8 mouse cellular contexts compared by ENCODE assay signal in genomic region chr3:136670360-136671131, GRCm38 (mm10). TPM values are rescaled to one million over a fixed set of nuclear protein-coding genes. Genes with fewer than 3 reads are reported as not detected.
DNase-seq lines count a peak whose midpoint lies in the region; ATAC-seq and TF ChIP-seq lines count a peak whose summit lies in the region.

No protein-coding gene starts in this region.

- H3K27me3 ChIP-seq in embryonic facial prominence, embryonic 11.5 days (ENCODE audit: control insufficient read depth, insufficient read depth, low read length) = no peaks in the 10 kb centered on the region
- no peaks in the 10 kb centered on the region for H3K27me3 ChIP-seq in kidney, embryonic 14.5 days (ENCODE audit: control insufficient read depth, insufficient read depth, low read length)
- no peaks in the 10 kb centered on the region for H3K27me3 ChIP-seq in liver, adult 2 months (ENCODE audit: control insufficient read depth, insufficient read depth, low read length)
- H3K27me3 ChIP-seq in myocyte (ENCODE audit: control insufficient read depth, insufficient read depth, insufficient read length) = no peaks in the 10 kb centered on the region

- no peaks in the 10 kb centered on the region for H3K36me3 ChIP-seq in embryonic facial prominence, embryonic 11.5 days (replicated peaks; ENCODE audit: control insufficient read depth, insufficient read depth, low read depth, low read length)
- H3K36me3 ChIP-seq in kidney, embryonic 14.5 days (ENCODE audit: control insufficient read depth, insufficient read depth, low read length) = no peaks in the 10 kb centered on the region
- H3K36me3 ChIP-seq in liver, adult 2 months (ENCODE audit: control insufficient read depth, insufficient read depth, low read length) = no peaks in the 10 kb centered on the region
- no peaks in the 10 kb centered on the region for H3K36me3 ChIP-seq in myocyte (ENCODE audit: control insufficient read depth, insufficient read depth)

- TF ChIP-seq POLR2A in liver, adult 2 months (IDR thresholded peaks at IDR 0.05; ENCODE audit: extremely low read depth, insufficient read depth, low read length) = 0 out of 2 replicates have a peak, but pooled peaks have one; percentile 27
- TF ChIP-seq POLR2A in myocyte (IDR thresholded peaks at IDR 0.05; ENCODE audit: insufficient read length, low read depth) = peak; percentile 38

- peak overlapping the region; percentile 82 for H3K27ac ChIP-seq in embryonic facial prominence, embryonic 11.5 days (replicated peaks; ENCODE audit: low read depth, low read length)
- peak overlapping the region; percentile 92 for H3K27ac ChIP-seq in kidney, embryonic 14.5 days (ENCODE audit: low read depth, low read length)
- peak overlapping the region; percentile 74 for H3K27ac ChIP-seq in liver, adult 2 months (replicated peaks; ENCODE audit: insufficient read depth, low read depth, low read length)

- peak overlapping the region; percentile 82 for H3K9ac ChIP-seq in embryonic facial prominence, embryonic 11.5 days (replicated peaks; ENCODE audit: low read length)
- H3K9ac ChIP-seq in kidney, embryonic 14.5 days (ENCODE audit: low read depth, low read length) = peak overlapping the region; percentile 89
- H3K9ac ChIP-seq in liver, adult 2 months (ENCODE audit: low read depth, low read length) = peak overlapping the region; percentile 91

- 0 out of 2 replicates have a peak, but pooled peaks have one; percentile 10 for TF ChIP-seq CTCF in liver, adult 2 months (IDR thresholded peaks at IDR 0.05; ENCODE audit: low read depth, low read length)

- H3ac ChIP-seq in myocyte (ENCODE audit: control insufficient read depth, insufficient read length) = peak overlapping the region; percentile 84

- no peaks in the 10 kb centered on the region for H3K9me3 ChIP-seq in embryonic facial prominence, embryonic 11.5 days (replicated peaks; ENCODE audit: control insufficient read depth, low read length)
- no peaks in the 10 kb centered on the region for H3K9me3 ChIP-seq in kidney, embryonic 14.5 days (ENCODE audit: control insufficient read depth, low read length)

- H3K4me2 ChIP-seq in embryonic facial prominence, embryonic 11.5 days (ENCODE audit: low read depth, low read length) = peak overlapping the region; percentile 81
- peak overlapping the region; percentile 72 for H3K4me2 ChIP-seq in kidney, embryonic 14.5 days (replicated peaks; ENCODE audit: low read depth, low read length)
- H3K4me2 ChIP-seq in myocyte (ENCODE audit: low read depth) = no peak overlapping the region

- peak overlapping the region; percentile 90 for H3K4me3 ChIP-seq in embryonic facial prominence, embryonic 11.5 days (ENCODE audit: low read depth, low read length)
- H3K4me3 ChIP-seq in kidney, embryonic 14.5 days (ENCODE audit: low read length) = peak overlapping the region; percentile 88
- H3K4me3 ChIP-seq in liver, adult 2 months (ENCODE audit: insufficient read depth, low read depth, low read length) = peak overlapping the region; percentile 84
- peak overlapping the region; percentile 73 for H3K4me3 ChIP-seq in myocyte

- peaks cover 6% of the 10 kb centered on the region; the same call in 1 of the 2 replicates for H3K79me2 ChIP-seq in liver, adult 2 months (ENCODE audit: control insufficient read depth, insufficient read depth, low read length)
- H3K79me2 ChIP-seq in myocyte (ENCODE audit: control insufficient read depth, insufficient read depth) = peaks cover 41% of the 10 kb centered on the region

- peak; percentile 55 for ATAC-seq in embryonic facial prominence, embryonic 11.5 days (replicated peaks; ENCODE audit: insufficient number of reproducible peaks, low FRiP score, low TSS enrichment, low read depth)
- ATAC-seq in kidney, embryonic 14.5 days (ENCODE audit: low FRiP score, low TSS enrichment) = peak; percentile 40

- H3K4me1 ChIP-seq in embryonic facial prominence, embryonic 11.5 days (ENCODE audit: control insufficient read depth, insufficient read depth, low read length) = no peaks in the 10 kb centered on the region
- H3K4me1 ChIP-seq in kidney, embryonic 14.5 days (ENCODE audit: control insufficient read depth, insufficient read depth, low read length) = peaks cover 3% of the 10 kb centered on the region
- H3K4me1 ChIP-seq in liver, adult 2 months (ENCODE audit: control insufficient read depth, insufficient read depth, low read length) = peaks cover 16% of the 10 kb centered on the region

- DNase-seq in 3T3-L1 (ENCODE audit: low read depth, low spot score) = peak; percentile 68
- peak; percentile 81 for DNase-seq in adrenal gland, postnatal 14 days
- peak; percentile 68 for DNase-seq in embryonic facial prominence, embryonic 11.5 days (ENCODE audit: low spot score)
- DNase-seq in heart, adult 9 months (ENCODE audit: low spot score in 2 of 2) = peak; percentile 63 to 71
- peak; percentile 50 for DNase-seq in liver, adult 2 months (ENCODE audit: extremely low read depth, low read depth, low spot score)
- peak; percentile 66 to 71 for DNase-seq in spleen, postnatal 36 days (ENCODE audit: low spot score in 2 of 2)

- WGBS in embryonic facial prominence, embryonic 11.5 days = under 1% methylated on average over 85 of the region's 92 CpGs
- under 1% methylated on average over 74 of the region's 92 CpGs for WGBS in kidney, embryonic 14.5 days
- WGBS in liver, adult 2 months = 1% methylated on average over 92 of the region's 92 CpGs

TF ChIP-seq in myocyte, 11 proteins besides CTCF, POLR2A, EP300 and RAD21:
- TF ChIP-seq E2F4 (IDR thresholded peaks at IDR 0.05; ENCODE audit: insufficient read depth) (no peak), POLR2AphosphoS2 (IDR thresholded peaks at IDR 0.05; ENCODE audit: insufficient read length, low read depth) (peak; percentile 62), MYOG (IDR thresholded peaks at IDR 0.05; ENCODE audit: control insufficient read depth in 1 of 3, insufficient read depth in 1 of 3, insufficient read length in 2 of 3, low read depth in 2 of 3) (peak in 1 of 3 experiments; percentile 2)
TF ChIP-seq in myocyte: peak in this region for 2.

RNA-seq across cellular contexts. Expression of gene Ppp3ca, which starts 0.6 kb away (rescaled TPM):
- total RNA-seq in adrenal gland, postnatal 14 days (2021) = 46.9 and 56.3 TPM in 2 replicates
- 57.4 and 58.6 TPM in 2 replicates for polyA plus RNA-seq in embryonic facial prominence, embryonic 11.5 days (2014; fragmentation: Nextera tagmentation; extraction: Ambion mirVana)
- 61.1 and 76.7 TPM in 2 replicates for polyA plus RNA-seq in kidney, embryonic 14.5 days (2014; fragmentation: Nextera tagmentation; extraction: Ambion mirVana)
- total RNA-seq in liver, adult 2 months (2014; rRNA removed) = 21.7 and 23.0 TPM in 2 replicates
- 9.0 and 9.8 TPM in 2 replicates for polyA plus RNA-seq in liver, adult 2 months (2012; rRNA removed)
- 34.0 TPM for polyA plus RNA-seq in myocyte (2012; fragmentation: generic; extraction: Trizol)

Comparison
In these comparisons a context has a peak if more than half of its experiments do, and no peak if none do; other contexts are left out.
1. Peak in every context shown above with its lines: DNase-seq, ATAC-seq, H3K4me3 ChIP-seq and H3K27ac ChIP-seq.